Mouse (Mus musculus): ENCODE measurements around the gene Aldh3b3. TPM values are rescaled to one million over a fixed set of nuclear protein-coding genes. Genes with fewer than 3 reads are reported as not detected.
"Not testable (repeated sequence)": the region's sequence is repeated elsewhere in the genome, so short reads cannot be mapped to it uniquely, and the experiment has no call there.

The Aldh3b3 gene
- total RNA-seq, 2 experiments from 2014 or later, result 0.27 TPM; not detected in 1

- intact Hi-C loops (cut with DNase I), result no loop called here
- no peak for DNase-seq (ENCODE audit: low spot score in 2 of 2)
These were observed 5.6 kb downstream of the Aldh3b3 start for GRCm38 (mm10) chr19:3964030-3964429.

GRCm38 (mm10) chr19:3966330-3967075 is 8.1 kb downstream of the Aldh3b3 start:
- intact Hi-C loops (cut with DNase I), result no loop called here
- DNase-seq (ENCODE audit: low spot score in 2 of 2), result no peak

GRCm38 (mm10) chr19:3967258-3967657 is 8.8 kb downstream of the Aldh3b3 start:
- intact Hi-C loops (cut with DNase I), result no loop called here
- DNase-seq (ENCODE audit: low spot score in 2 of 2), result no peak

GRCm38 (mm10) chr19:3972229-3972628 is 13.8 kb downstream of the Aldh3b3 start, which contains the start of gene Aldh3b2:
Gene Aldh3b2, plus strand, starts transcription at chr19:3972328.
- intact Hi-C loops (cut with DNase I), result no loop called here
- DNase-seq (ENCODE audit: low spot score in 2 of 2), result no peak

GRCm38 (mm10) chr19:3974608-3975007 is 16.2 kb downstream of the Aldh3b3 start:
- intact Hi-C loops (cut with DNase I); DNase-seq (ENCODE audit: low spot score in 2 of 2): not testable (repeated sequence)

GRCm38 (mm10) chr19:3975866-3976265 is 17.4 kb downstream of the Aldh3b3 start:
- no peak for DNase-seq (ENCODE audit: low spot score in 2 of 2)
- intact Hi-C loops (cut with DNase I), result no loop called here

GRCm38 (mm10) chr19:3980309-3980708 is 21.9 kb downstream of the Aldh3b3 start:
- intact Hi-C loops (cut with DNase I), result loop anchor here (5.0 kb wide), 1 partner anchor 33 kb away; no protein-coding TSS in a partner anchor

GRCm38 (mm10) chr19:3980917-3981316 is 22.5 kb downstream of the Aldh3b3 start:
- intact Hi-C loops (cut with DNase I), result loop anchor here (5.0 kb wide), 1 partner anchor 34 kb away; no protein-coding TSS in a partner anchor
- DNase-seq (ENCODE audit: low spot score in 2 of 2), result no peak

More at GRCm38 (mm10) chr19:3980309-3980708, 21.9 kb downstream of the Aldh3b3 start:
- peak; percentile 58 to 61 for DNase-seq (ENCODE audit: low spot score in 2 of 2)

- intact Hi-C loops (cut with DNase I), result loop anchor here (5.0 kb wide), 1 partner anchor 36 kb away; no protein-coding TSS in a partner anchor
- DNase-seq (ENCODE audit: low spot score in 2 of 2), result no peak
These were observed 25.2 kb downstream of the Aldh3b3 start for GRCm38 (mm10) chr19:3983527-3984200.

GRCm38 (mm10) chr19:3985261-3985681 is 26.8 kb downstream of the Aldh3b3 start:
- intact Hi-C loops (cut with DNase I), result no loop called here
- DNase-seq (ENCODE audit: low spot score in 2 of 2), result no peak

- peak; percentile 45 to 51 for DNase-seq (ENCODE audit: low spot score in 2 of 2)
- intact Hi-C loops (cut with DNase I), result no loop called here
These were observed 27.9 kb downstream of the Aldh3b3 start, which contains the start of gene Acy3 for GRCm38 (mm10) chr19:3986334-3986733. Gene Acy3, plus strand, starts transcription at chr19:3986570.

- no peak for DNase-seq (ENCODE audit: low spot score in 2 of 2)
- intact Hi-C loops (cut with DNase I), result no loop called here
These were observed 29.6 kb downstream of the Aldh3b3 start for GRCm38 (mm10) chr19:3988066-3988465.

GRCm38 (mm10) chr19:3988750-3989149 is 30.3 kb downstream of the Aldh3b3 start:
- no peak for DNase-seq (ENCODE audit: low spot score in 2 of 2)
- intact Hi-C loops (cut with DNase I), result no loop called here

- intact Hi-C loops (cut with DNase I), result no loop called here
- no peak for DNase-seq (ENCODE audit: low spot score in 2 of 2)
These were observed 32.4 kb downstream of the Aldh3b3 start for GRCm38 (mm10) chr19:3990804-3991203.

GRCm38 (mm10) chr19:3991562-3991961 is 33.1 kb downstream of the Aldh3b3 start:
- DNase-seq (ENCODE audit: low spot score in 2 of 2), result no peak
- intact Hi-C loops (cut with DNase I), result no loop called here

GRCm38 (mm10) chr19:3991966-3992365 is 33.5 kb downstream of the Aldh3b3 start:
- DNase-seq (ENCODE audit: low spot score in 2 of 2), result no peak
- intact Hi-C loops (cut with DNase I), result no loop called here

- no peak for DNase-seq (ENCODE audit: low spot score in 2 of 2)
- intact Hi-C loops (cut with DNase I), result no loop called here
These were observed 34.0 kb downstream of the Aldh3b3 start, which contains the start of gene Tbx10 for GRCm38 (mm10) chr19:3992416-3992815. Gene Tbx10, plus strand, starts transcription at chr19:3992752.

GRCm38 (mm10) chr19:3994932-3995331 is 36.5 kb downstream of the Aldh3b3 start:
- no peak for DNase-seq (ENCODE audit: low spot score in 2 of 2)
- intact Hi-C loops (cut with DNase I), result no loop called here

- intact Hi-C loops (cut with DNase I), result no loop called here
- no peak for DNase-seq (ENCODE audit: low spot score in 2 of 2)
These were observed 37.1 kb downstream of the Aldh3b3 start for GRCm38 (mm10) chr19:3995505-3995904.

- intact Hi-C loops (cut with DNase I), result no loop called here
- no peak for DNase-seq (ENCODE audit: low spot score in 2 of 2)
These were observed 37.7 kb downstream of the Aldh3b3 start for GRCm38 (mm10) chr19:3996106-3996505.

- no peak for DNase-seq (ENCODE audit: low spot score in 2 of 2)
- intact Hi-C loops (cut with DNase I), result no loop called here
These were observed 38.3 kb downstream of the Aldh3b3 start for GRCm38 (mm10) chr19:3996747-3997146.
